Mouse (Mus musculus) lung, postnatal 4 days (tissue): ENCODE data around the gene Nps.
"Not testable (repeated sequence)": the region's sequence is repeated elsewhere in the genome, so short reads cannot be mapped to it uniquely, and the experiment has no call there.

ENCODE experiments used
- DNase-seq, 2 experiments: peaks; one replicate each; pipeline ENCODE4 v3.0.0; 2021

The Nps gene

GRCm38 (mm10) chr7:135258053-135258753 is at the start of gene Nps:
Gene Nps, plus strand, starts transcription at chr7:135258703.
- not testable (repeated sequence) for DNase-seq

GRCm38 (mm10) chr7:135208947-135209567 is 49.4 kb upstream of the Nps start:
- DNase-seq, result no peak

GRCm38 (mm10) chr7:135210296-135210695 is 48.2 kb upstream of the Nps start:
- DNase-seq, result no peak

GRCm38 (mm10) chr7:135210831-135211230 is 47.7 kb upstream of the Nps start:
- DNase-seq, result no peak

- DNase-seq, result peak; percentile 34 to 61
Measured at GRCm38 (mm10) chr7:135212505-135212904, 46.0 kb upstream of the Nps start.

GRCm38 (mm10) chr7:135221475-135221874 is 37.0 kb upstream of the Nps start:
- no peak for DNase-seq

GRCm38 (mm10) chr7:135226021-135226420 is 32.5 kb upstream of the Nps start:
- no peak for DNase-seq

GRCm38 (mm10) chr7:135237152-135237551 is 21.4 kb upstream of the Nps start:
- DNase-seq, result no peak

- no peak for DNase-seq
Measured at GRCm38 (mm10) chr7:135239441-135239840, 19.1 kb upstream of the Nps start.

- no peak for DNase-seq
Measured at GRCm38 (mm10) chr7:135240006-135240405, 18.5 kb upstream of the Nps start.

GRCm38 (mm10) chr7:135240636-135241035 is 17.9 kb upstream of the Nps start:
- peak in 1 of 2 experiments; percentile 34 for DNase-seq

- no peak for DNase-seq
Measured at GRCm38 (mm10) chr7:135244171-135244880, 14.2 kb upstream of the Nps start.

GRCm38 (mm10) chr7:135246386-135246785 is 12.1 kb upstream of the Nps start:
- no peak for DNase-seq

- no peak for DNase-seq
Measured at GRCm38 (mm10) chr7:135253249-135253648, 5.3 kb upstream of the Nps start.

GRCm38 (mm10) chr7:135254423-135254822 is 4.1 kb upstream of the Nps start:
- DNase-seq, result no peak

- no peak for DNase-seq
Measured at GRCm38 (mm10) chr7:135271011-135271410, 12.5 kb downstream of the Nps start.

- DNase-seq, result no peak
Measured at GRCm38 (mm10) chr7:135283212-135283611, 24.7 kb downstream of the Nps start.

GRCm38 (mm10) chr7:135289976-135290375 is 31.5 kb downstream of the Nps start:
- DNase-seq, result no peak

- no peak for DNase-seq
Measured at GRCm38 (mm10) chr7:135291646-135292236, 33.2 kb downstream of the Nps start.

GRCm38 (mm10) chr7:135294498-135294897 is 36.0 kb downstream of the Nps start:
- no peak for DNase-seq

- DNase-seq, result no peak
Measured at GRCm38 (mm10) chr7:135304496-135304895, 46.0 kb downstream of the Nps start.
